Mouse (Mus musculus) midbrain, embryonic 14.5 days (tissue): ENCODE results near the gene Gm20388. TPM values are rescaled to one million over a fixed set of nuclear protein-coding genes. Genes with fewer than 3 reads are reported as not detected.

ENCODE experiments used
- ATAC-seq: fragments of 200-750 bp; cut with Nextera tagmentation; 2 replicates; pipeline ENCODE4 v1.8.0; 2017; ENCODE audit warnings: moderate number of reproducible peaks, moderate library complexity; ENCODE audit not compliant: low FRiP score, low TSS enrichment
- DNase-seq: peaks from one replicate; pipeline ENCODE4 v3.0.0-alpha.2; 2015
- H3K27ac ChIP-seq: fragments of 300-500 bp; sonication (generic); replicated peaks from 2 replicates; pipeline ENCODE4 v1.5.1; 2014; ENCODE audit warnings: mild to moderate bottlenecking, low read depth, low read length, moderate library complexity
- H3K27me3 ChIP-seq: fragments of 300-500 bp; sonication (generic); 2 replicates; pipeline ENCODE4 v1.6.1; 2014; ENCODE audit warnings: low read length, control low read depth, mixed read lengths; ENCODE audit not compliant: control insufficient read depth, insufficient read depth
- H3K36me3 ChIP-seq: fragments of 300-500 bp; sonication (generic); 2 replicates; pipeline ENCODE4 v1.6.1; 2014; ENCODE audit warnings: low read length, control low read depth; ENCODE audit not compliant: control insufficient read depth, insufficient read depth
- H3K4me1 ChIP-seq: fragments of 300-500 bp; sonication (generic); 2 replicates; pipeline ENCODE4 v1.6.1; 2014; ENCODE audit warnings: mild to moderate bottlenecking, antibody characterized with exemption, low read length, control low read depth; ENCODE audit not compliant: control insufficient read depth, insufficient read depth
- H3K4me2 ChIP-seq: fragments of 300-500 bp; sonication (generic); 2 replicates; pipeline ENCODE4 v1.6.1; 2014; ENCODE audit warnings: mild to moderate bottlenecking, low read length, moderate library complexity
- H3K4me3 ChIP-seq: fragments of 300-500 bp; sonication (generic); replicated peaks from 2 replicates; pipeline ENCODE4 v1.5.1; 2014; ENCODE audit warnings: low read depth, low read length
- H3K9ac ChIP-seq: fragments of 300-500 bp; sonication (generic); replicated peaks from 2 replicates; pipeline ENCODE4 v1.6.1; 2014; ENCODE audit warnings: mild to moderate bottlenecking, low read length, moderate library complexity
- H3K9me3 ChIP-seq: fragments of 300-500 bp; sonication (generic); 2 replicates; pipeline ENCODE4 v1.6.1; 2016; ENCODE audit warnings: low read length, control low read depth, mixed read lengths; ENCODE audit not compliant: control insufficient read depth
- whole genome bisulfite sequencing: fragments of 180-500 bp; shearing (Covaris S2); extraction: QIAGEN DNeasy Blood & Tissue Kit; methylation state at CpG from one replicate; pipeline ENCODE4 v1.1.7; 2014; 5-methylcytosine and 5-hydroxymethylcytosine counted together
- polyA plus RNA-seq: library from polyadenylated mRNA; unstranded; fragments of >200 nt; fragmentation: Nextera tagmentation; extraction: Ambion mirVana; gene quantifications from 2 replicates; pipeline ENCODE4 v1.2.1, GENCODE M21; 2014

Gene Gm20388
- polyA plus RNA-seq, 1 experiment from 2014 or later: 4.1 TPM

GRCm38 (mm10) chr8:122711891-122712365 lies 2801.3 kb downstream of the Gm20388 start:
- H3K27me3 ChIP-seq: no peaks in the 10 kb centered on the region
- no peak for ATAC-seq
- WGBS: 81% methylated on average over 11 of the region's 11 CpGs
- no peak for DNase-seq
- no peak overlapping the region for H3K4me2 ChIP-seq
- no peak overlapping the region for H3K27ac ChIP-seq
- no peaks in the 10 kb centered on the region for H3K36me3 ChIP-seq
- no peak overlapping the region for H3K9ac ChIP-seq
- H3K4me1 ChIP-seq: 0 out of 2 replicates have a peak, but pooled peaks cover 3% of the 10 kb centered on the region
- no peak overlapping the region for H3K4me3 ChIP-seq
- no peaks in the 10 kb centered on the region for H3K9me3 ChIP-seq

- WGBS: 72% methylated on average over 12 of the region's 12 CpGs
- H3K27me3 ChIP-seq: no peaks in the 10 kb centered on the region
- no peaks in the 10 kb centered on the region for H3K9me3 ChIP-seq
- ATAC-seq: no peak
- no peak overlapping the region for H3K4me3 ChIP-seq
- H3K27ac ChIP-seq: no peak overlapping the region
- DNase-seq: no peak
- H3K4me2 ChIP-seq: no peak overlapping the region
- 0 out of 2 replicates have a peak, but pooled peaks cover 3% of the 10 kb centered on the region for H3K4me1 ChIP-seq
- no peak overlapping the region for H3K9ac ChIP-seq
- H3K36me3 ChIP-seq: no peaks in the 10 kb centered on the region
Measured at GRCm38 (mm10) chr8:122712411-122713156, 2801.9 kb downstream of the Gm20388 start.

GRCm38 (mm10) chr8:122713157-122713518 lies 2802.5 kb downstream of the Gm20388 start:
- DNase-seq: no peak
- 93% methylated on average over 5 of the region's 5 CpGs for WGBS
- Histone ChIP-seq H3K9ac (no peak overlapping the region), H3K4me3 (no peak overlapping the region), H3K27me3 (no peaks in the 10 kb centered on the region), H3K27ac (no peak overlapping the region), H3K36me3 (no peaks in the 10 kb centered on the region), H3K9me3 (no peaks in the 10 kb centered on the region), H3K4me2 (no peak overlapping the region), H3K4me1 (0 out of 2 replicates have a peak, but pooled peaks cover 3% of the 10 kb centered on the region)
- no peak for ATAC-seq

GRCm38 (mm10) chr8:122716566-122716965 lies 2805.9 kb downstream of the Gm20388 start:
- Histone ChIP-seq H3K9ac (no peak overlapping the region; the same call in 1 of the 2 replicates), H3K27ac (no peak overlapping the region), H3K4me2 (no peak overlapping the region), H3K27me3 (no peaks in the 10 kb centered on the region), H3K36me3 (no peaks in the 10 kb centered on the region), H3K4me3 (no peak overlapping the region), H3K4me1 (peaks cover 20% of the 10 kb centered on the region), H3K9me3 (no peaks in the 10 kb centered on the region)
- DNase-seq (no peak), ATAC-seq (no peak)
- WGBS: 76% methylated on average over 8 of the region's 8 CpGs

- no peaks in the 10 kb centered on the region for H3K36me3 ChIP-seq
- ATAC-seq: no peak
- H3K27ac ChIP-seq: 0 out of 2 replicates have a peak overlapping the region, but pooled peaks have one; percentile 90
- no peak overlapping the region for H3K4me2 ChIP-seq
- no peak for DNase-seq
- H3K9me3 ChIP-seq: no peaks in the 10 kb centered on the region
- peaks cover 27% of the 10 kb centered on the region for H3K4me1 ChIP-seq
- 86% methylated on average over 10 of the region's 10 CpGs for WGBS
- H3K27me3 ChIP-seq: no peaks in the 10 kb centered on the region
- no peak overlapping the region for H3K4me3 ChIP-seq
- no peak overlapping the region for H3K9ac ChIP-seq
Measured at GRCm38 (mm10) chr8:122717869-122718509, 2807.3 kb downstream of the Gm20388 start.

GRCm38 (mm10) chr8:122718711-122719499 lies 2808.3 kb downstream of the Gm20388 start:
- H3K27ac ChIP-seq: peak overlapping the region; percentile 90

GRCm38 (mm10) chr8:122719500-122720065 lies 2808.9 kb downstream of the Gm20388 start:
- DNase-seq (peak; percentile 53), ATAC-seq (peak; percentile 21)
- H3K9ac ChIP-seq: peak overlapping the region; percentile 29; the same call in 1 of the 2 replicates
- H3K9me3 ChIP-seq: no peaks in the 10 kb centered on the region
- no peak overlapping the region for H3K4me3 ChIP-seq
- H3K36me3 ChIP-seq: no peaks in the 10 kb centered on the region
- peaks cover 27% of the 10 kb centered on the region for H3K4me1 ChIP-seq
- H3K4me2 ChIP-seq: peak overlapping the region; percentile 44
- H3K27me3 ChIP-seq: no peaks in the 10 kb centered on the region
- H3K27ac ChIP-seq: peak overlapping the region; percentile 90
- 23% methylated on average over 7 of the region's 7 CpGs for WGBS

More at GRCm38 (mm10) chr8:122718711-122719499, 2808.3 kb downstream of the Gm20388 start:
- Histone ChIP-seq H3K9ac (no peak overlapping the region), H3K4me2 (no peak overlapping the region), H3K27me3 (no peaks in the 10 kb centered on the region), H3K4me3 (no peak overlapping the region), H3K4me1 (peaks cover 27% of the 10 kb centered on the region), H3K9me3 (no peaks in the 10 kb centered on the region), H3K36me3 (no peaks in the 10 kb centered on the region)
- WGBS: 86% methylated on average over 14 of the region's 14 CpGs
- no peak for DNase-seq
- no peak for ATAC-seq

GRCm38 (mm10) chr8:122720070-122720729 lies 2809.6 kb downstream of the Gm20388 start:
- peak overlapping the region; percentile 90 for H3K27ac ChIP-seq
- DNase-seq (peak; percentile 90), ATAC-seq (peak; percentile 83)
- no peaks in the 10 kb centered on the region for H3K36me3 ChIP-seq
- H3K9ac ChIP-seq: peak overlapping the region; percentile 29; the same call in 1 of the 2 replicates
- H3K4me3 ChIP-seq: no peak overlapping the region
- H3K27me3 ChIP-seq: no peaks in the 10 kb centered on the region
- peak overlapping the region; percentile 44 for H3K4me2 ChIP-seq
- H3K4me1 ChIP-seq: peaks cover 27% of the 10 kb centered on the region
- 7% methylated on average over 25 of the region's 25 CpGs for WGBS
- H3K9me3 ChIP-seq: no peaks in the 10 kb centered on the region
